18 mouse cellular contexts compared by ENCODE assay signal in genomic region chr15:67235107-67235785, GRCm38 (mm10).
DNase-seq lines count a peak whose midpoint lies in the region; ATAC-seq and TF ChIP-seq lines count a peak whose summit lies in the region.
"Had no signal": no experiment of that assay in that cellular context is flagged by ENCODE, and none has a peak within 500 bp of the region (broad histone marks: within the 10 kb centered on the region; RNA-seq: fewer than 3 reads in every experiment).

No protein-coding gene starts in this region.

- no peaks in the 10 kb centered on the region for H3K27me3 ChIP-seq in hindbrain, embryonic 12.5 days
- H3K27me3 ChIP-seq: forebrain, embryonic 15.5 days; heart, embryonic 13.5 days; intestine, embryonic 15.5 days; midbrain, embryonic 12.5 days had no signal

- H3K36me3 ChIP-seq in hindbrain, embryonic 12.5 days = no peaks in the 10 kb centered on the region
- H3K36me3 ChIP-seq: forebrain, embryonic 15.5 days; heart, embryonic 13.5 days; intestine, embryonic 15.5 days; midbrain, embryonic 12.5 days had no signal

- no peak for TF ChIP-seq CTCF in left cerebral cortex, adult 2 months (IDR thresholded peaks at IDR 0.05)

- H3K4me3 ChIP-seq in hindbrain, embryonic 12.5 days = no peak overlapping the region
- H3K4me3 ChIP-seq in left cerebral cortex, adult 2 months = no peak overlapping the region
- H3K4me3 ChIP-seq: forebrain, embryonic 15.5 days; heart, embryonic 13.5 days; intestine, embryonic 15.5 days; midbrain, embryonic 12.5 days; myocyte had no signal

- H3K9me3 ChIP-seq in hindbrain, embryonic 12.5 days (replicated peaks) = no peaks in the 10 kb centered on the region
- H3K9me3 ChIP-seq: forebrain, embryonic 15.5 days; heart, embryonic 13.5 days; intestine, embryonic 15.5 days; midbrain, embryonic 12.5 days had no signal

- H3K4me2 ChIP-seq in hindbrain, embryonic 12.5 days (replicated peaks) = no peak overlapping the region
- H3K4me2 ChIP-seq: forebrain, embryonic 15.5 days; heart, embryonic 13.5 days; intestine, embryonic 15.5 days; midbrain, embryonic 12.5 days had no signal

- intact Hi-C loops in left cerebral cortex, adult 2 months (cut with DNase I) = no loop called here

- WGBS in hindbrain, embryonic 12.5 days = 92% methylated on average over 5 of the region's 5 CpGs

- DNase-seq in 416B (ENCODE audit: low read depth) = peak; percentile 99
- DNase-seq in CD4-positive helper T cell, adult 2 months (ENCODE audit: low read depth, low spot score) = peak; percentile 17
- DNase-seq in kidney, postnatal 36 days = no peak
- DNase-seq in left cerebral cortex, adult 2 months (ENCODE audit: extremely low spot score in 1 of 2, low spot score in 2 of 2) = no peak
- DNase-seq: cerebellum, adult 8-10 months; embryo, embryonic 11 days; gastrocnemius, postnatal 14 days; heart, postnatal 4 days; right cerebral cortex, adult 18-20 months had no signal

- ATAC-seq in hematopoietic stem cell, adult 5-6 weeks (replicated peaks in 1 of 2; ENCODE audit: insufficient read depth in 1 of 2, low FRiP score in 2 of 2, low TSS enrichment in 1 of 2, low read depth in 1 of 2, poor library complexity in 2 of 2, severe bottlenecking in 2 of 2) = peak; percentile 90 to 97
- ATAC-seq in megakaryocyte progenitor cell, adult 5-6 weeks (replicated peaks; ENCODE audit: poor library complexity) = peak; percentile 96
- ATAC-seq in hindbrain, embryonic 12.5 days (ENCODE audit: low FRiP score) = no peak
- ATAC-seq: forebrain, embryonic 15.5 days; intestine, embryonic 15.5 days; lung, postnatal 0 days had no signal

- H3K27ac ChIP-seq in hindbrain, embryonic 12.5 days = no peak overlapping the region
- no peak overlapping the region for H3K27ac ChIP-seq in left cerebral cortex, adult 2 months
- H3K27ac ChIP-seq: forebrain, embryonic 15.5 days; heart, embryonic 13.5 days; intestine, embryonic 15.5 days; midbrain, embryonic 12.5 days had no signal

- no peaks in the 10 kb centered on the region for H3K4me1 ChIP-seq in hindbrain, embryonic 12.5 days
- H3K4me1 ChIP-seq: forebrain, embryonic 15.5 days; heart, embryonic 13.5 days; intestine, embryonic 15.5 days; midbrain, embryonic 12.5 days had no signal

- no peak overlapping the region for H3K9ac ChIP-seq in hindbrain, embryonic 12.5 days
- H3K9ac ChIP-seq: forebrain, embryonic 15.5 days; heart, embryonic 13.5 days; intestine, embryonic 15.5 days; midbrain, embryonic 12.5 days had no signal

Comparison
In these comparisons a context has a peak if more than half of its experiments do, and no peak if none do; other contexts are left out.
1. DNase-seq: peak in 416B (single experiment) and CD4-positive helper T cell, adult 2 months (single experiment); none in kidney, postnatal 36 days (0 of 2) and left cerebral cortex, adult 2 months (0 of 2).